Mouse (Mus musculus) brain, embryonic 14.5 days (tissue): ENCODE results near the gene Vil1.

Experiments used
- CTCF ChIP-seq: fragments of 200-500 bp; IDR thresholded peaks from 2 replicates; pipeline ENCODE4 v1.5.1; 2012; ENCODE audit warnings: inconsistent platforms, mild to moderate bottlenecking, moderate library complexity, borderline replicate concordance; ENCODE audit not compliant: insufficient read depth, insufficient read length; ENCODE audit errors: extremely low read depth
- POLR2A ChIP-seq: fragments of 200-500 bp; IDR thresholded peaks from 2 replicates; pipeline ENCODE4 v1.6.1; 2012; ENCODE audit warnings: mild to moderate bottlenecking, inconsistent platforms, borderline replicate concordance; ENCODE audit not compliant: poor library complexity, insufficient read depth, insufficient read length, severe bottlenecking; ENCODE audit errors: extremely low read depth

DNA sequence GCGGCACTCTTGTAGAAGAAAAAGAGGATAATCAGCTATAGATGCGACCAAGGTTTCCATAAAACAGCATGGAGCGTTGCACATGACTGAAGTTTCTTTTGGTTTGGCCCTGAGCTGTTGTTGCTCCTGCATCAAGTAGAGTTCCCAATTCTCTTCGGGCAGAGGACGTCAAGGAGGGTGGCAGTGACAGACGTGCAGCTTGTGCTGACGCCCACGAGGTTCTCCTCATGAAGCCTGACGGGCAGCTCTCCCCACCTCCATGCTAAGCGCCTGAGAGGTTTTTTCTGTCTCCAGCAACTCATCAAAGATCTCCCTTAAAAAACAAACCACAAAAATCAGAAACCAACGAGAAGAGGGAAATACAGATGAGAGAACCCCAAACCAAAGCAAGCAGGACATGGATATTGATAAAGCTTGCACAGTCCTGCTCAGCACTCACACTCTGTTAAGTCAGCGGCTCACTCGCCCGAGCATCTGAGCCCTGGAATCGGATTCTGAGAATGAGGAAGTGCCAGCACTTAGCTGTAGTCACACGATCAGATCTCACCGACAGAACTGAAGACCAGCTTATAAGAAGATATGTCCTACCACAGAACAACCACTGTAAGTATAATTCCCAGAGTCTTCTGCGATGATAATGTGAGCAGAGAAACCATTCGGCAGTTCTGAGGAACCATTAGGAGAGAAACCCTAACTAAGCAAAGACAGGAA lies 30.1 kb downstream of the Vil1 start:
- TF ChIP-seq CTCF (no peak), POLR2A (no peak)
